Mouse (Mus musculus) naive thymus-derived CD4-positive, alpha-beta T cell, adult 2 months (primary cell): ENCODE data around the gene Prcd.
"Not testable (repeated sequence)": the region's sequence is repeated elsewhere in the genome, so short reads cannot be mapped to it uniquely, and the experiment has no call there.

Source experiments
- DNase-seq: peaks from one replicate; pipeline ENCODE4 v3.0.0-alpha.2; 2011; ENCODE audit warnings: low read depth

Gene Prcd

DNA sequence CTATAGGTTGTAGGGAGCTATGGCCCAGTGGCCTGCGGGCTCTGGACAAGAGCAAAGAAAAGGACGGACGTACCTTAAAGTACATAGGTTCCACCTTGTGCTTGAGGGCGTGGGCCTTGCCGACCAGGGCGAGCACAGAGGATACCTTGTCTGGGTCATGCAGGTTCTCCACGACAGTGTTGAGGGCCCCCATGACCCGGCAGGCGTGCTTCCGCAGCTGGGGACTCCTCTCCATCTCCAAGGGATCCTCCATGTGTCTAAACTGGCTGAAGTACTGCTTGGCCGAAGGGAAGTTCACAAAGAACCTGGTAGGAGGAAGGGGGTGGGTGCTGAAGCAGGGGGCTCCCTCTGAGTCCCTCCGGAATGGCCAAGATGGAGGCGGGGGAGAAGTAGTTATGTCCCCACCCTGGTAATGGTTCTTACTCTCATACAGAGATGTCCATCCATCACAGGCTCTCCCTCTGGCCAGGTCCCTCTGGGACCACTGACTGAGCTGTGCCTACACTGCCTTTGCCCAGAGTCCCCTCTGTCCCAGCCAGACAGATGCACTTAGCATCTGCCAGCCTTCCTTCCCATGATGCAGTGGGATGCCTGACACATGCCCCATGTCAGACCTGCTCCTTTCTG is 3.5 kb upstream of the Prcd start:
- DNase-seq, result no peak

DNA sequence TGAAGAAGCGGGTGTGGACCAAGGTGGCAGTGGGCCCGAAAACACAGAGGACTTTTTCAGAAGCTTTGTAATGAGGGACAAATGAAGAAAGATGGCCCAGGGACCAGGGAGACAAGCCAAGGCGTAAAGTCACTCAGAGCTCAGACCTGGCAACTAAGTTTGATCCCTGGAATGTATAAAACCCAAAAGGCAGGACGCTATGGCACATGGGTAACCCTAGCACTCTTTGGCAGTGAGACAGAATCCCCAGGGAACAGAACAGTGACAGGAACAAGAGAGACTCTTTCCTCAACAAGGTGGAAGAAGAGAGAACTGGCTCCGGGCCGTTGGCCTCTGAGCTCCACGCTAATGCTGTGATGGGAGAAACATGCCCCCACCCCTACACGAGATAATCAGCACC is 2.5 kb upstream of the Prcd start:
- DNase-seq, result no peak

DNA sequence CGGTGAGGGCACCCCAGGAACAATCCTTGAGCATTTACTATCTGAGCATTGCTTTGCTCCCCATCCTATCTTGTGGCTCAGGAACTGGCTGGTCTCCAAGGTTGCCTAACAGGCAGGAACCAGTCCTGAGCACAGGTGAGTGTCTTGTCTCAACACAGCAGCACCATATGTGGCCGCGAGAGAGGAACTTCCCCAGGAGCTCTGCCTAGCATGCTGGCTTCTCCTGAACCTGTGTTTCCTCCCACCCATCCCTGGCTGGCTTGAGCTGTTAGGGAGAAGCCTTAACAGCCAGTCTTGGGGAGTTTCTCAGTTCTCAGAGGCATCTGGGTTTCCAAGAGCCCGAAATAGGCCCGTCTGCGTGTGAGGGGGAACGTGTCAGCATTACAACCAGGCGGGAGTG is 2.0 kb upstream of the Prcd start:
- no peak for DNase-seq

DNA sequence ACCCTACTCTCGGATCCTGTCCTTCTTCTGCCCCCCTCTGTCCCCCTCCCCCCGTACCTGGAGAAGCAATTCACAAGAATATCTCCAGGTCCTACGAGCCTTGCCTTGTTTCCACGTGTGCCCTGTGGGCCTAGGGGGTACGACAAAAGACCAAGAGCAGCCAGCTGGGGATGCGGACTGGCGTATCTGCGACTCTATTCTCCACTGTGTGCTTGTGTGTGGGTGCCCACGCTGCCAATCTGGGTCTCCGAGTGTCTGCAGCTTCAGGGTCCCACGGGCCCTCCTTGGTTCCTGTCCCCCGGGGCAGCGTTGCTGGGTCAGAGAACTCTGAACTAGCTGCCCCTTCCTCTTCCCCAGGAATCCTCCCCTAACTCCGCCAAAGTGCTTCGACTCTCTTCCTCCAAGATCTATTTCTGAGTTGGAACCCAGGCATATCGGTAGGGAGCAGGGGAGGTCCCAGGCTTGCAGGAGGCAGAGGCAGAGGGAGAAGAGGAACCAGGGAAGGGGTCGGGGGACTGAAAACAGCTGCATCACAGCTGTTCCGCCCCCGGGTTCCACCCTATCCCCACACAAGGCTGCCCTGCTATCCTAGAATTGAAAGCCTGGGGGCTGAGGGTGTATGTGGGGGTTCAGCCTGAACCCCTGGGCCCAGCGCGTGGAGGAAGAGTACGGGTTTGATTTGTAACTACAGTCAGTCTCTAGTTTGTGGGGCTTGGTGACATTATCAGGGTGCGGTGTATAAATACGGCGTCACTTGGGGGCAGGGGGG is 820 bp upstream of the Prcd start:
- DNase-seq, result no peak

DNA sequence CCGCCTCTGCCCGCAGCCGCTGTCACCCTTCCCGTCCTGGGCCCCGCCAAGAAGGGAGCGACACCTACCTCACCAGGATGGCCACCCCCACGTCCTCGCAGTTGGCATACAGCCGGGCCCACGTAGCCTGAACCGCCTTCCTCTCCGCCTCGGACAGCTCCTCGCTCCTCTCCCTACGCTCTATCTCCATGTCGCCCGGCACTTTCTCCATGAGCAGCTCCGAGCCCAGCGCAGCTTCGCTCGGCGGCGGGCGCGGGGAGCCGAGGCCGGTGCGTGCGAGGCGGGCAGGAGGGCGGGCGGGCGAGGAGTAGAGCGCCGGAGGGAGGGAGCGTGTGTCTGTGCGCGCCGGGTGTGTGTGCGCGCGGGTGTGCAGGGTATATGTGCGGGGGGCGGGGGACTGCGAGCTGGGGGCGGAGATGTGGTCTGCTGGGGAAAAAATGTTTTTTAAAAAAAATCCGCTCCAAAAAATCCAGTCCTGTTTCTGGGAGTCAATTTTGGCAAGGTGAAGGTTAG is 431 bp downstream of the Prcd start:
- no peak for DNase-seq

DNA sequence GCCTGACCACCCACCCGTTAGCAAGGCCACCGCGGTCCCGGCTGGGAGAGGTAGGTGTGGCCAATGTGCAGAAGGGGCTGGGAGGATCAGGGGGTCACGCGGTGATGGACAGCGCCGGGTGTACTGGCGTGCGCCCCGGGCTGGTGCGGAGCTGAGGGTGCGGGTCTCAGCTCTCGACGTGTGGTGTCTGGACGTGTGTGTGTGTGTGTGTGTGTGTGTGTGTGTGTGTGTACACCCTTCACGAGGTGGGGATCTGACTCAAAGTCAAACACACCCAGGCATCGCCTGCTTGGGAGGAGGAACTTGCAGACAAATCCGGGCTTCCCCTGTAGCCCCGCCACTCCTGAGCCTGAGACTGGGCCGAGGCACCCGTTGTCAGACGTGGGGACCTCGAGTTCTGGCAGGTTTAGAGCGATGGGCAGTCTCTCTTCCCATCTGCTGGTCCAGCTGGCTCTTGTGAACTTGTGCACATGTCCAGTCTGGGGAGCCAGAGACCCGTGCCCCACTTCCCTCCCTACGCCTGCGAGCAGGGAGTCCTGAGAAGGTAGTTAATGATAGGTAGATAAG is 1.0 kb downstream of the Prcd start, which contains the start of gene Cygb:
TSS of gene Cygb (minus strand) at position 59 of the 567 bp plus-strand sequence.
- DNase-seq, result no peak

DNA sequence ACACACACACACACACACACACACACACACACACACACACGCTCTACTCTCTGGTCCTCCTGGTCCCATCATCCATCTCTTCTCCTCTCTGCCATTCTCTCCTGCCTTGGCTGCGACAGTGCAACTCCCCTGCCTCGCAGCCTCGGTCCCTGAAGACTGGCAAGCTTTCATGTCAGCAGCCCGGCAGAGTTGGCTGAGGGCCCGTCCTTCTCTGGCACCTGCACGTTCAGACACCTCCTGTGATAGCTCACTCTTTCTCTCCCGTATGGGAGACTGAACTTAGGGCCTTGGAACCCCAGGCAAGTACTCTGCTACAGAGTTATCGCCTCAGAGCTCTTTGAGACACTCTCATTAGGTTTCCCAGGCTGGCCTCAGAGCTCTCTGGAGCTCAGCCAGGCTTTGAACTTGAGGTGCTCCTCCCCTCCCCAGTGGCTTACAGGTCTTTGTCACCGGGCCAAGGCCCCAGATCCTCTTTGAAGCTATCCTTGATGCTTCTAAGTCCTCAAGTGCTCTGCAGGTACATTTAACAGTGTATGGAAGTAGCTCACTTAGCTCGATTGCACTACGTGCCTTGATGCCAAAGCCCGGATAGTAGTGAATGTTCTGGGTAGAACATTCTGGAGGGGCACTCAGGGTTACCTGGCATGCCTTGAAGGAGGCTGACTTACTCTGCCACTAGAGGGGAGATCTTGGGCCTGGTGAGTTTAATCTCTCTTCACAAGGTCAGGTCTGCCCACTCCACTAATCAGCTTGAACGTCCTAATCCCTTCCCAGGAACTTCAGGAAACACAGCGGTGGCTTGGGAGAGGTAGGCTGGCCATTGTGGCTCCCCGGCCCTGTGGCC is 3.2 kb downstream of the Prcd start:
- no peak for DNase-seq

DNA sequence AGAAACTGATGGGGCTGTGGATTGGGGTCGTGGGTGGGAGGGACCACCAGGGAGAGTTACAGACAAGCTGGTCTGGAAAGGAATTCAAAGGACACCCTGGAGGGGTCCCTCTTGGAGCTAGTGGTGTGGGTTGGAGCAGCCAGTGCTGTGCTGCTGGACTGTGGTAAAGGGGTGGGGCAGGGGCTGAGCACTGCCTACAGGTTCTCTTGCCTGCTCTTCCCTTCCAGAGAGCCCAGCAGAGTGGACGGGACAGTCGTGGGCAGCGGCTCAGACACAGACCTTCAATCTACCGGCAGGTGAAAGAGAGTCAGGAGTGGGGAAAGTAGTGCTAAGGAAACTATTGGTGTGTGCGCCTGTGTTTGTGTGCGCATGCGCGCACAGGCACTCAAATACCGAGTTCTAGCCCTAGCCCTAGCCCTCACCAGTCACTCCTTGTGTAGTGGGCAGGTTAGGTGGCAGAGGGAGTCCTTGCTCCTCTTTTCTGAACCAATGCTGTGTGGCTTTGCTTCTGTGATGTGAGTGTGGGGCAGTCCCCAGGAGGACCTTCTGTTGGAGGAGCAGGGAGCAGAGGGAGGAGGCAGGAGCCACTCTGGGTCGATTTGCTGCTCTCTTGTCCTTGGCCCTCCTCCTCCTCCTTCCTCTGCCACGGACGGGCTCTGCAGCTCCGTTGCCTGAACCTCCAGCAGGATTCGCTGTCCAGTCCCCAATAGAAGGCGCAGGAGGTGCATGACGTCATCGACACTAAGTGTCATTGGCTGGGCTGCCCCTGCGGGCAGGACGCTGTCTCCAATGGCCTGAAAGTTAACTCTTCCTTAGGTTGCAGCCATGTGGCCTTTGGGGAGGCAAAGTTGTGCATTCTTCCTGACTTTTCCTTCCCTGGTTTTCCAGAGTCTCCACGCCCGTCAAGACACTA is 4.2 kb downstream of the Prcd start:
- DNase-seq, result no peak

DNA sequence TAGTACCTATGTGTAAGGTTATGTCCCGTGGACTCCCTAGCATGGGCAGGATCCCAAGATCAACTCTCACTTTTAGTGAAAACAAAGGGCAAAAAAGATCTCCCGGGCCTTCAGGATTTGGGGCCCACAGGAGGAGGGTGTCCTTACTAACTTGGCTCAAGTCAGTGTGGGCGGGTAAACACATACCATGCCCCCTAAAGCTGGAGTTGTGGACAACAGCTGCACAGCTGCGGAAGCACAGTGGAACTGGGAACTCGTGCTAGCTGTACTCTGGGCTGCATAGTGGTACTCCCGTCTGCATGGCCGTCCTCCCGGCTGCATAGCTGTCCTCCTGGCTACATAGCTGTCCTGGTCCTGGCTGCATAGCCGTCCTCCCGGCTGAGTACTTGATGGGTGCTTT is 4.9 kb downstream of the Prcd start:
- DNase-seq, result no peak

DNA sequence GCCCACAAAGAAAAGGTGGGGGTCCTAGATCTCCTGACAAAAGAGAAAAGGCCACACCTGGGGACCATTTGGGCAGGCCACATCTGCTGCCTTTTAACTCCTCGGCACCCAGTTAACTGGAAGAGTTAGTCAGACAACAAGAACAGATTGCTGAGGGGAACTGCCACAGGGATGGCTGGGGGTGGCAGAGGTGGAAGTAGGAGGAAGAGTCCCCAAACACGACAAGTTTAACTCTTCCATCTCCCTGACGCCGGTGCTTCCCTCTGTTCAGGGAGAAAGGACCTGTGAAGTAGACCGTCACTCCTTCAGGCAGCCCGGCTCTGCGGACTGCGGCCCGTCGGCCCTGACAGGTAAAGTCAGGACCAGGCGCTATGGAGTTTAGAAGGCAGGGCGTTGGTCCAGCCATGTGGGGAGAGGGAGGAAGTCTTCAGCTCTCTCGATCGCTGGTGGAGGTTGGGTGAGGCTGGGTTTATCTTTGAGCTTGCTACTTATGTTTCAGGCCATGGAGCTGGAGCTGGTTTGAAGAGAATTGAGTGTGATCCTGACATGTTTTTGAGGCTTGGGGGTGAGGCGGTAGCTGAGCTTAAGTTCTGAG is 5.8 kb downstream of the Prcd start:
- no peak for DNase-seq

DNA sequence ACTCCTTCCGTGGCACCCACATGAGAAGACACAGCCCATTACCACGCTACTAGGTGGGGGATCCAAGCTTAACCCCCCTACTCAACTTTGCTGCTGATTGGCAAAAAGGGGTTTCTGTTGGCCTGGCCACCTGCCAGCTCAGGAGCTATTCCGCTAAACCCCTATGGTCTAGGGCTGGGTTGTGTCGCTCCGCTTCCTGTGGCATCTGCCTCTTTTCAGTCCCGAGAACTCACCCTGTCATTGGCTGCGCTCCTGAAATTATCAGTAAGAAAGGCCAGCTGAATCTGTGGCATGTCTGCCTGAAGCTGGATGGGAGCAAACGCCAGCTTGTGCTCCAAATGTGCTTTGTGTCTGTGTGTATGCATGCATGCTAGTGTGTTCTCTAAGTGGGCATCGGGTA is 6.8 kb downstream of the Prcd start:
- DNase-seq, result no peak

DNA sequence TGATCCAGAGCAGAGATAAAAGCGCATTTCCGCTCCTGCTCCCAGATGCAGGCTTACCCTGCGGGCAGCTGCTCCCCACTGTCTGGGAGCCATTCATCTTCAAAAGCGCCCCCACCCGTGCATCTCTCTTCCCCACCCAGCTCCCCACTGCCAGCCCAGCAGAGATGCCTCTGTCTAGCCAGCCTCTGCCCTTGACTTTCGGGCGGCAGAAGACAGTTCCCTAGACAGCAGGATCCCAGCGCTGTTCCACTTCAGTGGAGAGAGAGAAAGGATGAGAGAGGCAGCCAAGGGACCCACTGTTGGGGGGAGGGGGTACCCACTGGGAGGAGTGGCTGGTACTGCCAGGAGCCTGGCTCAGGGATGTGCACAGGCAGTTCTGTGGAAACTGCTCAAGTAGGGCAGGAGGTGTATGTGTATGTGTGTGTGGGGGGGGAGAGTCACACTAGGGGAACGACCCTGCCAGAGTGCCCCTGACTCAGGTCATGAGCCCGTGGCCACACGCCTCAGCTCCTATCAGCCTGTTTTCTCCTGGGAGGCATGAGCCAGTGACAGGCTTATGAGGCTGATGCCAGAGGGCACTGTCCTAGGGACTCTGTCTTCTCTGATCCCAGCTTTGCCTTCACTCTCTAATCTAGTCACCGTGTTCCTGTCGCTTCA is 8.1 kb downstream of the Prcd start:
- no peak for DNase-seq

DNA sequence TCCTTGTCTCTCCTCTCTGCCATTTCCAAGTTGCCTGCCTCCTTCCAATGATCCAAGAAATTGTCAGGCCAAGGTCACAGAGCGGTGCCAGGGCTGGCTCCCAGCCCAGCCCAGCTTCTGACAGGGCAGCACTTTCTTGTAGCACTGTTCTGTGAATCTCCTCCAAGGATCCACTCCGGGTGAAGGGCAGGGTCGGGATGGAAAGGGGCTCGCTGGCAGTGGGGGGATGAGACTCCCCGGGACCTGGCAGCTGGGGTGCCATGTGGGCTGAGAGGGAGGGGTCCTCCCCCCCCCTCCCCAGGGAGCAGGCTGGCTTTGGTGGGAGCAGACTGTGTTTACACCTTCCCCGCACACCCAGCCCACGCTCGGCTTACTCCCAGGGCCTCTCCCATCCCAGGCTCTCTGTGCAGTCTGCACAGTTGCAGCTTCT is 8.6 kb downstream of the Prcd start:
- no peak for DNase-seq

DNA sequence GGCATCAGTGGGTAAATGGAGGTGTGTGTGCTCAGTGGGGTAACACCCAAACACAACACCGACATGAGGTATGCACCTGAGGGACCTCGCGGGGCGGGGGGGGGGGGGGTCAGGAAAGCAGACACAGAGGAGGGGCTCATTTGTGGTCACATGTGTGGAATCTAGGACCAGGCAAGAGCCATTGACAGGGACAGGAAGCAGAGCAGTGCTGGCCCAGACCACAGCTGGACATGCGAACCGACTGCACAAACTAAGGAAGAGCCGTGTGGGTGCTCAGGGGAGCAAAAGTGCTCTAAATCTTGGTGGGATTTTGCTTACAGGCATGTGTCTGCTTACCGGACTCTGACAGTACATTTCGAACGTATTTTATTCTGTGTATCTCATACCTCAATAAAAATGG is 12.0 kb downstream of the Prcd start:
- no peak for DNase-seq

DNA sequence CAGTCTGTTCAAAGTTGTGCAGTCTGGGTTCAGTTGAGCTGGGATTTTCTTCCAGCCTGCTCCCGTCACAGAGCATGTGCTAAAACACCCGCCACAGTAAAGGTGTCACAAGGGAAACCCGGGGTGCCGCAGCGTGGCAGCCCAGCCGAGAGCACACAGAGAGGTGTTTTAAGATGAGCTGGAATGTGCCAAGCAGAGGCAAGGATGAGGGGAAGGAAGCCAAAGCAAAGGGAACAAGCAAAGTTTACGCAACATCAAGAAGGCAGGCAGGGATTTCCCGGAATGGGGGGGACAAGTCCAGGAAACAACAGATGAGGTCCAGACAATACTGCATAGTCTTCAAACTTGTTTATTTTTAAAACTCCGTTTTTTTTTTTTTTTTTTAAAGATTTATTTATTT is 13.2 kb downstream of the Prcd start:
- no peak for DNase-seq

DNA sequence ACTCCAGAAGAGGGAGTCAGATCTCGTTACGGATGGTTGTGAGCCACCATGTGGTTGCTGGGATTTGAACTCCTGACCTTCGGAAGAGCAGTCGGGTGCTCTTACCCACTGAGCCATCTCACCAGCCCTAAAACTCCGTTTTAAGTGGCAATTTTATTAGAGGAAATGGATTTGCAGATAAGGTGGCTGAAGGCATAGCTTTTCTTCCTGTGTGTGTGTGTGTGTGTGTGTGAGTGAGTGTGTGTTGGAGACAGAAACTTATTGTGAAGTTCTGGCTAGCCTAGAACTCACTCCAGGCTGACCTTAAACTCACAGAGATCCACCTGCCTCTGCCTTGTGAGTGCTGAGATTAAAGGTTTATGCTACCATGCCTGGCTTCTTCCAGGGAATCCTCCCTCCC is 13.7 kb downstream of the Prcd start:
- DNase-seq, result not testable (repeated sequence)

DNA sequence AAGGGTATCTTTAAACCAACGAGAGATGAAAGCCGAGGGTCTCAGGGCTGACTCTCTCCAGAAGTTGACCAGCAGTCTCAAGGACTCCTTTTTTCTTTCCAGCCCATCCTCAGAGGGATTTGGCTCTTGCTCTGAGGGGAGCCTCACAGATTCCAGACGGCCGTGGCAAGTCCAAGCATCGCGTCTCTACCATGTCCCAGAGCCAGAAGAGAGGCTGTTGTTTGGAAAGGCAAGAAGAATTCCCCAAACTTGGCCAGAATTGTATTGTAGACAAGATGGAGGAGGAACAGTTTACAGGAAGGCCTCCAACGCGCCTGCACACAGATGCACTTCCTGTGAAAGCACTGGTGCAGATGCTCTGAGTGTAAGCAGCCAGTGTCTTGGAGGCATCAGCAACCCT is 14.6 kb downstream of the Prcd start:
- no peak for DNase-seq

DNA sequence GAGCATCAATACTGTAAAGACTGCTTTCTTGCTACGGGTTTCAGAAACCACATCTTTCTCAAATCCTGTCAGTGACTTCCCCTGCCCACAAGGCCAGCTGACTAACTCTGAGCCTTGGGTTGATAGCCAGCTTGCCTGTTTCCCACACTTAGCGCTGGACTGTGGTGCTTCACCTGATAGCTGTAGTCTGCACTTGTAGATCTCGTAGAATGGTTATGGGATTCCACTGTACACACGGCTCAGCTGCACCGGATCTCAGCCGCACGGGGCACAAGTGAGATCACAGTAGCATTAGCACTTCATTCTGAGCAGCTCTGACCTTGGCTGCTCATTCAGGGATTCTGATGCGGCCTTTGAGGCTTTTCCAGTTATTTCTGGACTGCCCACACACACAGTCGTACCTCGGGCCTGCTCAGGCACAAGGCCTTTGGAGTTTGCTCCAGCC is 15.1 kb downstream of the Prcd start:
- DNase-seq, result no peak

DNA sequence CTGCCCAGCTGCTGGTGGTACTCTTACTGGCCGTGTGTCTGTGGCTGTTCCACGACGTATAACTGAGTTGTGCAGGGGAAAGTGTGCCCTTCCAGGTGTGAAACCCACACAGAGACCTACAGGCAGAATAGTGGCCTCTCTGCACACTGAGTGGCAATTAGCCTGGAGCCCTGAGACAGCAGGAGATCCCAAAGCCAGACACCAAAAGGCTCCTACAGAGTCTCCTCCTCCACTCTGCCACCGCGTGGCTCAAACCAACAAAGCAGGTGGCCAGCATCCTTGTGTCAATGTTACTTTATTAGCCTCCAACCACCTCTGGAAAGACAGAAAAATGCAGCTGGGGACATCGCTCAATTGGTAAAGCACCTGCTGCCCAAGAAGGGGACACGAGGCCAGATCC is 15.5 kb downstream of the Prcd start:
- no peak for DNase-seq

DNA sequence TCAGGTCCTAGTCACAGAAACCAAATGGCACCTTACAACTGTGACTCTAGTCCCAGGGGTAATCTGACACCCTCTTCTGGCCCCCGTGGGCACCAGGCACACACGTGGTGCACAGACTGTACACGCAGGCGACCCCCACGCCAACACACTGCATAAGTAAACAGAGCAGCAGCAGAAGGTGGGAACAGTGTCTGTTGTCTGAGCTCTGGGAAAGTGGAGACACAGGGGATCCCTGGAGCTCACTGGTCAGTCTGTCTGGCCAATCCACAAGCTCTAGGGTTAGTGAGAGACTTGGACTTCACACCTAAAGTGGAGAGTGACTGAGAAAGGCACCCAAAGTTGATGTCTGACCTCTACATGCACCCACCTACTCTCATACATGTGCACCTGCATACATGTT is 16.0 kb downstream of the Prcd start:
- DNase-seq, result no peak
